Mouse (Mus musculus): ENCODE measurements around the gene Glmn.

Glmn gene

GRCm38 (mm10) chr5:107597301-107598077 lies at the start of gene Glmn, which contains the start of gene Rpap2:
Glmn (minus strand) TSS chr5:107597888.
Rpap2 (plus strand) TSS chr5:107597373.
- peak; percentile 86 for DNase-seq

- no peak for DNase-seq
Observed at GRCm38 (mm10) chr5:107645935-107646334, 48.2 kb upstream of the Glmn start.

- DNase-seq = no peak
Observed at GRCm38 (mm10) chr5:107644595-107644994, 46.9 kb upstream of the Glmn start.

- no peak for DNase-seq
Observed at GRCm38 (mm10) chr5:107638366-107638765, 40.7 kb upstream of the Glmn start.

GRCm38 (mm10) chr5:107637106-107637505 lies 39.4 kb upstream of the Glmn start:
- DNase-seq = no peak

- DNase-seq = no peak
Observed at GRCm38 (mm10) chr5:107633651-107634050, 36.0 kb upstream of the Glmn start.

- no peak for DNase-seq
Observed at GRCm38 (mm10) chr5:107621327-107621726, 23.6 kb upstream of the Glmn start.

GRCm38 (mm10) chr5:107617986-107618385 lies 20.3 kb upstream of the Glmn start:
- DNase-seq = no peak

- peak; percentile 52 for DNase-seq
Observed at GRCm38 (mm10) chr5:107611224-107611623, 13.5 kb upstream of the Glmn start.

GRCm38 (mm10) chr5:107598380-107598779 lies 692 bp upstream of the Glmn start:
- DNase-seq = no peak

- no peak for DNase-seq
Observed at GRCm38 (mm10) chr5:107569148-107569547, 28.5 kb downstream of the Glmn start.

GRCm38 (mm10) chr5:107556969-107557368 lies 40.7 kb downstream of the Glmn start:
- no peak for DNase-seq

GRCm38 (mm10) chr5:107554336-107554735 lies 43.4 kb downstream of the Glmn start:
- DNase-seq = no peak

- no peak for DNase-seq
Observed at GRCm38 (mm10) chr5:107548444-107548843, 49.2 kb downstream of the Glmn start.

- DNase-seq = no peak
Observed at GRCm38 (mm10) chr5:107547955-107548354, 49.7 kb downstream of the Glmn start.

- no peak for DNase-seq
Observed at GRCm38 (mm10) chr5:107545927-107546326, 51.8 kb downstream of the Glmn start.

GRCm38 (mm10) chr5:107541696-107542095 lies 56.0 kb downstream of the Glmn start:
- DNase-seq = no peak

GRCm38 (mm10) chr5:107534581-107534980 lies 63.1 kb downstream of the Glmn start, which contains the start of gene 1700028K03Rik:
1700028K03Rik (plus strand) TSS chr5:107534709.
- no peak for DNase-seq

- no peak for DNase-seq
Observed at GRCm38 (mm10) chr5:107533590-107533989, 64.1 kb downstream of the Glmn start.

GRCm38 (mm10) chr5:107528856-107529255 lies 68.8 kb downstream of the Glmn start:
- no peak for DNase-seq

GRCm38 (mm10) chr5:107524281-107524680 lies 73.4 kb downstream of the Glmn start:
- no peak for DNase-seq

- no peak for DNase-seq
Observed at GRCm38 (mm10) chr5:107521897-107522296, 75.8 kb downstream of the Glmn start.

- DNase-seq = no peak
Observed at GRCm38 (mm10) chr5:107521386-107521785, 76.3 kb downstream of the Glmn start.

GRCm38 (mm10) chr5:107518602-107519001 lies 79.1 kb downstream of the Glmn start:
- no peak for DNase-seq

- no peak for DNase-seq
Observed at GRCm38 (mm10) chr5:107516087-107516486, 81.6 kb downstream of the Glmn start.
